Mouse (Mus musculus) lung, adult 18-20 months (tissue): ENCODE measurements around the gene Ucn2.

Experiments
- DNase-seq, 2 experiments: peaks; one replicate each; pipeline ENCODE4 v3.0.0; 2022; ENCODE audit warnings: mixed read lengths in 2 of 2

Gene Ucn2

GRCm38 (mm10) chr9:108985710-108986109 is at the start of gene Ucn2:
TSS of gene Ucn2 (plus strand) at chr9:108986010.
- DNase-seq: no peak

GRCm38 (mm10) chr9:108936418-108937364 is 49.1 kb upstream of the Ucn2 start, which contains the start of gene Uqcrc1:
TSS of gene Uqcrc1 (plus strand) at chr9:108936633.
- peak; percentile 94 to 95 for DNase-seq

- no peak for DNase-seq
These were observed 40.7 kb upstream of the Ucn2 start for GRCm38 (mm10) chr9:108945111-108945510.

- DNase-seq: no peak
These were observed 40.2 kb upstream of the Ucn2 start for GRCm38 (mm10) chr9:108945608-108946007.

GRCm38 (mm10) chr9:108949231-108949966 is 36.4 kb upstream of the Ucn2 start:
- DNase-seq: peak in 1 of 2 experiments; percentile 15

- no peak for DNase-seq
These were observed 35.7 kb upstream of the Ucn2 start for GRCm38 (mm10) chr9:108949967-108950728.

- DNase-seq: peak; percentile 14 to 34
These were observed 32.7 kb upstream of the Ucn2 start, which contains the start of gene Col7a1 for GRCm38 (mm10) chr9:108953081-108953636. TSS of gene Col7a1 (plus strand) at chr9:108953586.

GRCm38 (mm10) chr9:108955241-108955640 is 30.6 kb upstream of the Ucn2 start:
- DNase-seq: no peak

- no peak for DNase-seq
These were observed 30.0 kb upstream of the Ucn2 start for GRCm38 (mm10) chr9:108955846-108956245.

GRCm38 (mm10) chr9:108963577-108963976 is 22.2 kb upstream of the Ucn2 start:
- DNase-seq: no peak

- no peak for DNase-seq
These were observed 21.5 kb upstream of the Ucn2 start for GRCm38 (mm10) chr9:108964338-108964737.

- no peak for DNase-seq
These were observed 15.2 kb upstream of the Ucn2 start for GRCm38 (mm10) chr9:108970623-108971022.

- no peak for DNase-seq
These were observed 9.3 kb upstream of the Ucn2 start for GRCm38 (mm10) chr9:108976483-108976882.

- DNase-seq: no peak
These were observed 7.8 kb upstream of the Ucn2 start for GRCm38 (mm10) chr9:108977966-108978365.

- DNase-seq: no peak
These were observed 3.3 kb upstream of the Ucn2 start for GRCm38 (mm10) chr9:108982498-108982897.

GRCm38 (mm10) chr9:108983209-108983608 is 2.6 kb upstream of the Ucn2 start:
- no peak for DNase-seq

- peak; percentile 56 to 72 for DNase-seq
These were observed 2.0 kb downstream of the Ucn2 start for GRCm38 (mm10) chr9:108987704-108988350.

- peak in 1 of 2 experiments; percentile 19 for DNase-seq
These were observed 4.1 kb downstream of the Ucn2 start for GRCm38 (mm10) chr9:108989802-108990461.

- no peak for DNase-seq
These were observed 4.6 kb downstream of the Ucn2 start for GRCm38 (mm10) chr9:108990462-108990820.

- DNase-seq: peak; percentile 99 to 100
These were observed 5.7 kb downstream of the Ucn2 start, which contains the start of gene Pfkfb4 for GRCm38 (mm10) chr9:108991428-108992084. TSS of gene Pfkfb4 (plus strand) at chr9:108991778.

- DNase-seq: peak in 1 of 2 experiments; percentile 57
These were observed 6.3 kb downstream of the Ucn2 start for GRCm38 (mm10) chr9:108992085-108992469.
